Comparison of ENCODE assay signal across 10 mouse cellular contexts in genomic region chr2:112538783-112539182, GRCm38 (mm10). TPM values are rescaled to one million over a fixed set of nuclear protein-coding genes. Genes with fewer than 3 reads are reported as not detected.
DNase-seq lines count a peak whose midpoint lies in the region; TF ChIP-seq lines count a peak whose summit lies in the region.
"Had no signal": no experiment of that assay in that cellular context is flagged by ENCODE, and none has a peak within 500 bp of the region (broad histone marks: within the 10 kb centered on the region; RNA-seq: fewer than 3 reads in every experiment).

No protein-coding gene starts in this region.

- WGBS in thymus, adult 2 months = 97% methylated on average over 1 of the region's 1 CpGs

- peak; percentile 10 for DNase-seq in heart, postnatal 4 days
- DNase-seq in heart, postnatal 25 days (ENCODE audit: low spot score) = no peak
- peak; percentile 2 for DNase-seq in thymus, adult 2 months
- DNase-seq in thymus, postnatal 4 days = no peak
- DNase-seq in cerebellum, postnatal 14 days = peak; percentile 27 to 39
- DNase-seq in ovary, postnatal 36 days (ENCODE audit: low spot score) = no peak
- no peak for DNase-seq in layer of hippocampus, adult 9-10 months (ENCODE audit: low spot score)
- no peak for DNase-seq in gastrocnemius, postnatal 14 days

- no peaks in the 10 kb centered on the region for H3K4me1 ChIP-seq in thymus, adult 2 months (replicated peaks; ENCODE audit: control insufficient read depth, insufficient read depth, low read length)

- H3K27me3 ChIP-seq in thymus, adult 2 months (ENCODE audit: control insufficient read depth, insufficient read depth, low read length) = no peaks in the 10 kb centered on the region

- TF ChIP-seq POLR2A in thymus, adult 2 months (IDR thresholded peaks at IDR 0.05; ENCODE audit: control insufficient read depth, extremely low read depth, insufficient read depth, low read length, poor library complexity) = no peak

- intact Hi-C loops in heart, postnatal 25 days (cut with DNase I) = loop anchor here (2.0 to 5.0 kb wide), 2 partner anchors 36 to 230 kb away; no protein-coding TSS in a partner anchor
- intact Hi-C loops in gastrocnemius, postnatal 14 days (cut with DNase I; ENCODE audit: low total_unique reads) = no loop called here

- no peak overlapping the region for H3K4me3 ChIP-seq in thymus, adult 2 months (ENCODE audit: control insufficient read depth, insufficient read depth, low read length)

- no peaks in the 10 kb centered on the region for H3K36me3 ChIP-seq in thymus, adult 2 months (ENCODE audit: control insufficient read depth, insufficient read depth, low read length)

- no peak overlapping the region for H3K27ac ChIP-seq in thymus, adult 2 months (ENCODE audit: control insufficient read depth, insufficient read depth, low read length)

- TF ChIP-seq CTCF in thymus, adult 2 months (IDR thresholded peaks at IDR 0.05; ENCODE audit: borderline replicate concordance, control insufficient read depth, extremely low read depth, insufficient read depth, low read length, poor library complexity) = no peak

RNA-seq across cellular contexts. Expression of gene Aven, which starts 46.0 kb away (rescaled TPM):
- 10 to 100 TPM; 15.1 to 17.2 TPM for total RNA-seq in heart, postnatal 4 days (2021)
- 10 to 100 TPM; 16.3 to 18.3 TPM for total RNA-seq in heart, postnatal 25 days (2021)
- 5.1 and 5.9 TPM in 2 replicates for polyA plus RNA-seq in thymus, adult 2 months (2012; rRNA removed)
- 10 to 100 TPM; 15.8 to 23.6 TPM for total RNA-seq in gastrocnemius, postnatal 14 days (2021)

RNA-seq across cellular contexts. Expression of gene Chrm5, which starts 58.2 kb away (rescaled TPM):
- total RNA-seq in heart, postnatal 4 days (2021) = not detected
- total RNA-seq in heart, postnatal 25 days (2021) = not detected
- polyA plus RNA-seq in thymus, adult 2 months (2012; rRNA removed) = not detected in 2 replicates
- total RNA-seq in gastrocnemius, postnatal 14 days (2021) = not detected
- polyA plus RNA-seq: gonadal fat pad, adult 2 months; testis, adult 2 months had no signal

Comparison
In these comparisons a context has a peak if more than half of its experiments do, and no peak if none do; other contexts are left out.
1. DNase-seq: peak in heart, postnatal 4 days (single experiment), thymus, adult 2 months (single experiment) and cerebellum, postnatal 14 days (2 of 2); none in heart, postnatal 25 days (single experiment), thymus, postnatal 4 days (single experiment), ovary, postnatal 36 days (single experiment), layer of hippocampus, adult 9-10 months (single experiment) and gastrocnemius, postnatal 14 days (single experiment).